Mouse (Mus musculus) c-Kit-positive CD71-positive TER-119-positive erythroid progenitor cells, embryonic 14.5 days (primary cell): Measurements from ENCODE around the gene Vmn1r179.
"Not testable (repeated sequence)": the region's sequence is repeated elsewhere in the genome, so short reads cannot be mapped to it uniquely, and the experiment has no call there.

Experiments used
- DNase-seq: peaks from one replicate; pipeline ENCODE4 v3.0.0-alpha.2; 2013; ENCODE audit warnings: low spot score

The Vmn1r179 gene

GRCm38 (mm10) chr7:23926678-23927077 is at the start of gene Vmn1r179:
Gene Vmn1r179 (plus strand): TSS chr7:23926978.
- DNase-seq, result no peak

GRCm38 (mm10) chr7:23891709-23892108 is 35.1 kb upstream of the Vmn1r179 start, which contains the start of gene Vmn1r178:
Gene Vmn1r178 (plus strand): TSS chr7:23892009.
- no peak for DNase-seq

GRCm38 (mm10) chr7:23950332-23950731 is 23.6 kb downstream of the Vmn1r179 start, which contains the start of gene Vmn1r180:
Gene Vmn1r180 (plus strand): TSS chr7:23950632.
- DNase-seq, result no peak

- not testable (repeated sequence) for DNase-seq
These were observed 41.3 kb downstream of the Vmn1r179 start for GRCm38 (mm10) chr7:23968044-23968443.

GRCm38 (mm10) chr7:23974315-23974714 is 47.5 kb downstream of the Vmn1r179 start, which contains the start of gene Vmn1r181:
Gene Vmn1r181 (plus strand): TSS chr7:23974615.
- DNase-seq, result not testable (repeated sequence)
